Mouse (Mus musculus) embryonic facial prominence, embryonic 10.5 days (tissue): ENCODE data around the gene P3h4. TPM values are rescaled to one million over a fixed set of nuclear protein-coding genes. Genes with fewer than 3 reads are reported as not detected.

ENCODE experiments used
- DNase-seq: peaks from one replicate; pipeline ENCODE4 v3.0.0-alpha.2; 2017; ENCODE audit warnings: low spot score
- H3K27ac ChIP-seq: fragments of 300-500 bp; sonication (generic); replicated peaks from 2 replicates; pipeline ENCODE4 v1.5.1; 2016; ENCODE audit warnings: mild to moderate bottlenecking
- H3K27me3 ChIP-seq: fragments of 300-500 bp; sonication (generic); replicated peaks from 2 replicates; pipeline ENCODE4 v1.6.1; 2016; ENCODE audit warnings: low read depth, mild to moderate bottlenecking; ENCODE audit not compliant: poor library complexity, severe bottlenecking
- H3K36me3 ChIP-seq: fragments of 300-500 bp; sonication (generic); replicated peaks from 2 replicates; pipeline ENCODE4 v1.6.1; 2016; ENCODE audit warnings: mild to moderate bottlenecking, moderate library complexity
- H3K4me1 ChIP-seq: fragments of 300-500 bp; sonication (generic); 2 replicates; pipeline ENCODE4 v1.6.1; 2016
- H3K4me3 ChIP-seq: fragments of 300-500 bp; sonication (generic); 2 replicates; pipeline ENCODE4 v1.5.1; 2016; ENCODE audit warnings: mild to moderate bottlenecking, moderate library complexity
- H3K9me3 ChIP-seq: fragments of 300-500 bp; sonication (generic); 2 replicates; pipeline ENCODE4 v1.6.1; 2016; ENCODE audit warnings: mild to moderate bottlenecking
- WGBS: fragments of 180-500 bp; shearing (Covaris S2); methylation state at CpG from one replicate; pipeline ENCODE4 v1.1.7; 2016; 5-methylcytosine and 5-hydroxymethylcytosine counted together
- polyA plus RNA-seq: library from polyadenylated mRNA; unstranded; fragments of >200 nt; fragmentation: Nextera tagmentation; extraction: Ambion mirVana; gene quantifications from 2 replicates; pipeline ENCODE4 v1.2.1, GENCODE M21; 2016

P3h4 gene
- polyA plus RNA-seq, 1 experiment from 2014 or later = 34.1 TPM

- H3K36me3 ChIP-seq = peaks cover 88% of the 10 kb centered on the region
- 95% methylated on average over 3 of the region's 3 CpGs for WGBS
- no peaks in the 10 kb centered on the region for H3K27me3 ChIP-seq
Measured at GRCm38 (mm10) chr11:100426820-100427219, 12.2 kb upstream of the P3h4 start.

GRCm38 (mm10) chr11:100425851-100426250 lies 11.2 kb upstream of the P3h4 start:
- no peak overlapping the region for H3K4me3 ChIP-seq
- peaks cover 88% of the 10 kb centered on the region for H3K36me3 ChIP-seq
- DNase-seq = peak; percentile 46
- WGBS = 42% methylated on average over 7 of the region's 7 CpGs
- no peaks in the 10 kb centered on the region for H3K9me3 ChIP-seq
- 0 out of 2 replicates have a peak, but pooled peaks cover 8% of the 10 kb centered on the region for H3K4me1 ChIP-seq
- no peak overlapping the region for H3K27ac ChIP-seq
- no peaks in the 10 kb centered on the region for H3K27me3 ChIP-seq

More at GRCm38 (mm10) chr11:100426820-100427219, 12.2 kb upstream of the P3h4 start:
- Histone ChIP-seq H3K4me1 (no peaks in the 10 kb centered on the region), H3K27ac (no peak overlapping the region), H3K4me3 (no peak overlapping the region), H3K9me3 (no peaks in the 10 kb centered on the region)
- no peak for DNase-seq

GRCm38 (mm10) chr11:100423836-100424235 lies 9.2 kb upstream of the P3h4 start:
- H3K36me3 ChIP-seq = peaks cover 82% of the 10 kb centered on the region
- H3K4me1 ChIP-seq = 0 out of 2 replicates have a peak, but pooled peaks cover 9% of the 10 kb centered on the region
- no peaks in the 10 kb centered on the region for H3K9me3 ChIP-seq
- H3K27me3 ChIP-seq = no peaks in the 10 kb centered on the region
- WGBS = 92% methylated on average over 7 of the region's 7 CpGs
- H3K4me3 ChIP-seq = no peak overlapping the region
- H3K27ac ChIP-seq = no peak overlapping the region
- no peak for DNase-seq

GRCm38 (mm10) chr11:100421537-100421936 lies 6.9 kb upstream of the P3h4 start:
- H3K4me3 ChIP-seq = no peak overlapping the region
- H3K27ac ChIP-seq = no peak overlapping the region
- no peaks in the 10 kb centered on the region for H3K9me3 ChIP-seq
- peaks cover 17% of the 10 kb centered on the region for H3K4me1 ChIP-seq
- WGBS = 43% methylated on average over 8 of the region's 8 CpGs
- no peak for DNase-seq
- peaks cover 4% of the 10 kb centered on the region; the same call in 1 of the 2 replicates for H3K27me3 ChIP-seq
- peaks cover 67% of the 10 kb centered on the region for H3K36me3 ChIP-seq

GRCm38 (mm10) chr11:100414914-100415822 lies 532 bp upstream of the P3h4 start, which contains the start of gene Fkbp10:
TSS of gene Fkbp10 (plus strand) at chr11:100415697.
- Histone ChIP-seq H3K9me3 (no peaks in the 10 kb centered on the region), H3K4me3 (peak within 1 kb of the TSS; percentile 71), H3K27ac (peak within 1 kb of the TSS; percentile 95), H3K36me3 (peaks cover 29% of the 10 kb centered on the region), H3K27me3 (peaks cover 18% of the 10 kb centered on the region; the same call in 1 of the 2 replicates), H3K4me1 (peaks cover 59% of the 10 kb centered on the region)
- WGBS = under 1% methylated on average over 31 of the region's 31 CpGs
- DNase-seq = peak; percentile 85

- peaks cover 37% of the 10 kb centered on the region for H3K36me3 ChIP-seq
- WGBS = 82% methylated on average over 11 of the region's 11 CpGs
- no peak for DNase-seq
- H3K27me3 ChIP-seq = peaks cover 18% of the 10 kb centered on the region; the same call in 1 of the 2 replicates
- peak overlapping the region; percentile 95 for H3K27ac ChIP-seq
- peaks cover 59% of the 10 kb centered on the region for H3K4me1 ChIP-seq
- no peaks in the 10 kb centered on the region for H3K9me3 ChIP-seq
- H3K4me3 ChIP-seq = peak overlapping the region; percentile 71
Measured at GRCm38 (mm10) chr11:100413541-100413940, 1.1 kb downstream of the P3h4 start.

- DNase-seq = no peak
- Histone ChIP-seq H3K36me3 (peaks cover 46% of the 10 kb centered on the region), H3K9me3 (no peaks in the 10 kb centered on the region), H3K27ac (peak overlapping the region; percentile 32; the same call in 1 of the 2 replicates), H3K4me3 (no peak overlapping the region), H3K4me1 (peaks cover 66% of the 10 kb centered on the region), H3K27me3 (peaks cover 16% of the 10 kb centered on the region; the same call in 1 of the 2 replicates)
- 90% methylated on average over 11 of the region's 11 CpGs for WGBS
Measured at GRCm38 (mm10) chr11:100411736-100412135, 2.9 kb downstream of the P3h4 start.

GRCm38 (mm10) chr11:100409686-100410085 lies 5.0 kb downstream of the P3h4 start:
- Histone ChIP-seq H3K4me1 (peaks cover 50% of the 10 kb centered on the region), H3K4me3 (no peak overlapping the region), H3K27ac (no peak overlapping the region), H3K27me3 (0 out of 2 replicates have a peak, but pooled peaks cover 9% of the 10 kb centered on the region), H3K36me3 (peaks cover 46% of the 10 kb centered on the region), H3K9me3 (no peaks in the 10 kb centered on the region)
- WGBS = 82% methylated on average over 3 of the region's 3 CpGs
- DNase-seq = no peak

GRCm38 (mm10) chr11:100408835-100409462 lies 5.7 kb downstream of the P3h4 start:
- H3K27ac ChIP-seq = no peak overlapping the region
- WGBS = 90% methylated on average over 12 of the region's 12 CpGs
- no peak overlapping the region for H3K4me3 ChIP-seq
- H3K9me3 ChIP-seq = no peaks in the 10 kb centered on the region
- no peak for DNase-seq
- H3K36me3 ChIP-seq = peaks cover 46% of the 10 kb centered on the region
- 0 out of 2 replicates have a peak, but pooled peaks cover 7% of the 10 kb centered on the region for H3K27me3 ChIP-seq
- H3K4me1 ChIP-seq = peaks cover 43% of the 10 kb centered on the region

GRCm38 (mm10) chr11:100408076-100408834 lies 6.4 kb downstream of the P3h4 start:
- peaks cover 36% of the 10 kb centered on the region for H3K4me1 ChIP-seq
- H3K36me3 ChIP-seq = peaks cover 46% of the 10 kb centered on the region
- no peaks in the 10 kb centered on the region for H3K9me3 ChIP-seq
- no peak overlapping the region for H3K27ac ChIP-seq
- H3K27me3 ChIP-seq = no peaks in the 10 kb centered on the region
- no peak overlapping the region for H3K4me3 ChIP-seq
- 39% methylated on average over 10 of the region's 10 CpGs for WGBS
- peak; percentile 72 for DNase-seq

GRCm38 (mm10) chr11:100406995-100407705 lies 7.5 kb downstream of the P3h4 start:
- Histone ChIP-seq H3K4me3 (no peak overlapping the region), H3K4me1 (peaks cover 31% of the 10 kb centered on the region), H3K36me3 (peaks cover 42% of the 10 kb centered on the region), H3K27me3 (no peaks in the 10 kb centered on the region), H3K27ac (no peak overlapping the region), H3K9me3 (no peaks in the 10 kb centered on the region)
- DNase-seq = no peak
- WGBS = 84% methylated on average over 5 of the region's 5 CpGs
